Mouse (Mus musculus) Patski (cell line): Measurements from ENCODE around the gene Rsph9. TPM values are rescaled to one million over a fixed set of nuclear protein-coding genes. Genes with fewer than 3 reads are reported as not detected.
A peak's percentile ranks its signal among the peaks of the same experiment; 100 is the strongest.

ENCODE experiments used
- ATAC-seq: fragments of 100-300 bp; one replicate; pipeline ENCODE4 v1.8.0; 2021
- CTCF ChIA-PET: fragments of 350-600 bp; sonication (Branson Sonifier 250); formaldehyde crosslinking; loops from one replicate; lab custom pipeline; 2022; ENCODE audit warnings: inconsistent platforms; lab: Charles Lee
- POLR2A ChIA-PET: fragments of 350-600 bp; sonication (Branson Sonifier 250); formaldehyde crosslinking; loops from one replicate; lab custom pipeline; 2022; ENCODE audit warnings: antibody characterized with exemption, inconsistent platforms; lab: Charles Lee
- DNase-seq: peaks from one replicate; pipeline ENCODE4 v3.0.0-alpha.2; 2011; ENCODE audit warnings: low read depth, low spot score
- H3K27me3 ChIP-seq: fragments of 371-371 bp; one replicate; pipeline ENCODE4 v1.5.1; 2021
- CTCF ChIP-seq: fragments of 100-300 bp; IDR thresholded peaks from one replicate; pipeline ENCODE4 v1.5.1; 2021
- in situ Hi-C: fragments of 300-500 bp; cut with MboI; formaldehyde crosslinking; loops from 3 replicates; pipeline ENCODE4 v1.11.1; 2018; ENCODE audit warnings: low pct_unique_long_range_greater_than_20kb, mixed read lengths
- polyA plus RNA-seq: library from polyadenylated mRNA; unstranded; gene quantifications from one replicate; pipeline ENCODE4 v1.2.3, GENCODE M21; 2021

Rsph9 gene
- polyA plus RNA-seq, 1 experiment from 2014 or later = 29.3 TPM

GRCm38 (mm10) chr17:46152847-46153782, 9.1 kb upstream of the Rsph9 start, which contains the start of gene Mad2l1bp:
Gene Mad2l1bp (minus strand): TSS chr17:46153553.
- in situ Hi-C loops = no loop called here
- POLR2A ChIA-PET = no interaction called here
- CTCF ChIA-PET = no interaction called here
- ATAC-seq (peak; percentile 71), DNase-seq (peak; percentile 59)
- no peak for TF ChIP-seq CTCF
- no peaks in the 10 kb centered on the region for H3K27me3 ChIP-seq

GRCm38 (mm10) chr17:46139872-46140271, 4.1 kb downstream of the Rsph9 start:
- DNase-seq = no peak
- ChIA-PET POLR2A (no interaction called here), CTCF (no interaction called here)
- no peak for ATAC-seq
- no peak for TF ChIP-seq CTCF
- in situ Hi-C loops = no loop called here
- no peaks in the 10 kb centered on the region for H3K27me3 ChIP-seq

GRCm38 (mm10) chr17:46138563-46139236, 5.3 kb downstream of the Rsph9 start:
- CTCF ChIA-PET = no interaction called here
- no peak for TF ChIP-seq CTCF

GRCm38 (mm10) chr17:46132862-46133261, 11.2 kb downstream of the Rsph9 start:
- DNase-seq (no peak), ATAC-seq (no peak)
- in situ Hi-C loops = loop anchor here (5.0 kb wide), 3 partner anchors 96 to 406 kb away; no protein-coding TSS in a partner anchor
- no peaks in the 10 kb centered on the region for H3K27me3 ChIP-seq
- no peak for TF ChIP-seq CTCF
- ChIA-PET POLR2A (no interaction called here), CTCF (interaction anchor here (0.7 to 2.2 kb wide), 19 partner anchors 10 to 400 kb away, joined by 3 to 9 read pairs (median 4); partner anchors contain the start of genes Mrps18a, Rsph9 and Vegfa)

More at GRCm38 (mm10) chr17:46138563-46139236, 5.3 kb downstream of the Rsph9 start:
- no peak for ATAC-seq
- POLR2A ChIA-PET = no interaction called here
- H3K27me3 ChIP-seq = no peaks in the 10 kb centered on the region
- in situ Hi-C loops = no loop called here
- no peak for DNase-seq

- DNase-seq (no peak), ATAC-seq (no peak)
- POLR2A ChIA-PET = interaction anchor here (0.7 kb wide), 1 partner anchor 106 kb away, joined by 4 read pairs; no protein-coding TSS in a partner anchor
- CTCF ChIA-PET = interaction anchor here (0.7 to 2.2 kb wide), 21 partner anchors 9 to 402 kb away, joined by 3 to 9 read pairs (median 4); partner anchors contain the start of genes Mrps18a, Rsph9 and Vegfa
- no peaks in the 10 kb centered on the region for H3K27me3 ChIP-seq
- in situ Hi-C loops = loop anchor here (5.0 kb wide), 3 partner anchors 95 to 405 kb away; no protein-coding TSS in a partner anchor
- TF ChIP-seq CTCF = no peak
Observed at GRCm38 (mm10) chr17:46132058-46132718, 11.8 kb downstream of the Rsph9 start.

- ATAC-seq (no peak), DNase-seq (no peak)
- ChIA-PET CTCF (interaction anchor here (0.8 kb wide), 1 partner anchor 25 kb away, joined by 3 read pairs; no protein-coding TSS in a partner anchor), POLR2A (no interaction called here)
- no peak for TF ChIP-seq CTCF
- in situ Hi-C loops = loop anchor here (5.0 kb wide), 3 partner anchors 93 to 403 kb away; no protein-coding TSS in a partner anchor
- no peaks in the 10 kb centered on the region for H3K27me3 ChIP-seq
Observed at GRCm38 (mm10) chr17:46129741-46130498, 14.1 kb downstream of the Rsph9 start.

- ChIA-PET POLR2A (no interaction called here), CTCF (no interaction called here)
- DNase-seq (no peak), ATAC-seq (no peak)
- in situ Hi-C loops = no loop called here
- H3K27me3 ChIP-seq = no peaks in the 10 kb centered on the region
- TF ChIP-seq CTCF = no peak
Observed at GRCm38 (mm10) chr17:46127814-46128493, 16.1 kb downstream of the Rsph9 start.

GRCm38 (mm10) chr17:46126608-46127007, 17.4 kb downstream of the Rsph9 start:
- no peak for ATAC-seq
- in situ Hi-C loops = no loop called here
- ChIA-PET CTCF (interaction anchor here (1.2 kb wide), 1 partner anchor 37 kb away, joined by 3 read pairs; no protein-coding TSS in a partner anchor), POLR2A (no interaction called here)
- TF ChIP-seq CTCF = no peak
- no peaks in the 10 kb centered on the region for H3K27me3 ChIP-seq
- DNase-seq = no peak
